Mouse (Mus musculus) lung, postnatal 14 days (tissue): ENCODE measurements at regions not wholly inside any gene's neighbourhood (a gene's known extent, or its start where the extent isn't known, plus 50 kb on each side); places are given as distances from the start of the nearest gene placed in this dataset.
A peak's percentile ranks its signal among the peaks of the same experiment; 100 is the strongest.

Experiments
- DNase-seq: peaks from one replicate; pipeline ENCODE4 v3.0.0; 2021

DNA sequence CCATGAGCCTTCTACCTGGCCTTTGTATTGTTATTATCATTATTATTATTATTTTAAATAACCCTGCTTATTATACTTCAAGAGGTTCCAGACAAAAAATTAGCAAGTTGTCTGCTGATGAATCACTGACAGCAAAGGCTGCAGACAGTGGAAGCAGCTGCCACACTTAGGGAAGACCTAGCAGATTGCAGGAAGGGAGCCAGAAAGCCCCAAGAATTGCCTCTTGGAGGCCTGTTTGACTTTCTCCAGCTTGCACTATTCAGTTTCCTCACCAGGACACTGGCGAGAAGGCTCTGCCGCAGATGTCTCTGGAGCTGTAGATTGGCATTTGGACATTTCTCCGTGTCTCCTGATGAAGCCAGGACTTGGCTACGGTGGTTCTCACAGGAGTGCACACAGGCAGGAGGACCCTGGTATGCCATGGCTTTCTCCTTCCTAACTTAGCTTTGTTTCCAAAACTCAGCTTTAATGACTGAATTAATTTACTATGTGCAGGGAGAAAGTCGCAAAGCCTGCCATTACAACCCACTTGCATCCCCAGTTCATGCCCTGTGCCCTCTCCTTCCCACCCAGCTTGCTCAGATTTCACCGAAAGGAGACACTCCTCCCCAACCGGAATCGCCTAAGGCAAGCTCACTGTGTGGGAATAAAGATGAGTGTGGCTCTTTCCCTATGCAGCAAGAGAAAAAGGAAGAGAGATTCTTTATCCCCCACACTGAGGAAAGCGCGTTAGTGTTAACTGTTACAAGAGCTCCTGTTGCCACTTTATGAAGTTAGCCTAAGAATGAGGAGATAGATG, 193.3 kb upstream of the Trib2 start:
- DNase-seq, result peak; percentile 17

DNA sequence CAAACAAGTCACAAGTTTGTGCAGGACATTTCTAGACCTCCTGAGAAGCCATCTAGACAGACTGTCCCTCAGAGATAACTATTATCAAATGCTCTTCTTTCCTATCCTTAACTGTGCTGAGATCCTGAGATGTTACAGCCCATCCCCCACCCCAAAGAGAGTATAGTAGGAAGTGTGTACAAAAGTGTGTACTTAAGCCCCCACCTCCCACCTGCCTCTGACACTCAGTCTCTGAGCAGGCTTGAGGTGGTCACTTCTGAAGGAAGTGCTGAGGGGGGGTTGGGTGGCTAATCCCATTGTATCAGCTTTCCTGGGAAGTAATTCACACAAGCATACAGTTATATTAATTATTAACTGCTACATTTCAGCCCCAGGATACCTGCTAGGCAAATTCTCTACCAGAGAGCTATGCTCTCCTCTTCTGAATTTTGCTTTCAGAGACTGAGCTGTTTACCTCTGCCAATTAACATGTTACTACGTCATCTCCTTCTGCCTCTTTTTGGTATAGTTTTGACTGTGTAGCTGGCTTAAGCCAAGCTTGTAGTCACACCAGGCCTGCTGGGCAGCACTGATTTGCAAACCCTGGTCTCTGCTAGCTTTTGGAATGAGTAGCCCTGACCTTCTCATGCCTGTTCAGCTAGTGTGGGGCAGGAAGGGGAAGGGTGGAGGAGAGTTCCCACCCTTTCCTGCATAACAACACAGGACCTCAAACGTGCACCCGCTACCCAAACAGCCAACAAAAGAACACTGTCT, 192.2 kb upstream of the Trib2 start:
- DNase-seq, result peak; percentile 53

DNA sequence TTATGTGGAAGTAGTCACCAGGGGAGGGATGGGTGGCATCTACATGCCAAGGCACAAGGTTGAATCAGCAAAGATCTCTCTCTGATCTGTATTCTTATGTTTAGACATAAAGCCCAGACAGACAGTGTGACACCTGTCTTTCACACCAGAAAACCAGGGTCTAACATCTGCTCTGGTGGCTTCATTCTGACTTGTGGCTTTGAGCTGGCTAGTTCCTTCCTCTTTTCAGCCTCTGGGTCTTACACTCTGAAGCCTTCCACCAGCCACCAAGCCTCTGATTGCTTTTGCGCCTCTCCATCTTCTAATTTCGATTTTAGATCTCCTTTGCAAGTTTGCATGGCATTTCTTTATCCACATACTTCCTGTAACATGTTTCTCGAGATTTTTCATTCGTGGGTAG, 191.5 kb upstream of the Trib2 start:
- no peak for DNase-seq

DNA sequence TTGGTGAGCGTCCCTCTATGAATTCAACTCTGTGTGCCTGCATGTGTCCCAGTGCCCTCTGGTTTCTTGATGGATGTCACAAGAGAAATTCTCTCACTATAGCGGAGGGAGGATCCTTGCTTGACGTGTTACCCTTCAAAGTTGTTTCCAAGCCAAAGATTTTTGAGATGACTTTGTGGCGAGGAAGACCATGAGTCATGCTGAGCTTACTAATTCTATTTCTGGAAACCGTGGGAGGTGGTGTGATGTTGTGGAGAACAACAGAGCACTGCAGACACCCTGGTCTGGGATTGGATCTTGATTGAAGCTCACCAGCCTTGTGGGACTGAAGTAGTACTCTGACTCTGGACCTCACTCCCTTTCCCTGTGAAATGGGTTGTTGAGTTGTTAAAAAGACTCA, 190.0 kb upstream of the Trib2 start:
- no peak for DNase-seq

DNA sequence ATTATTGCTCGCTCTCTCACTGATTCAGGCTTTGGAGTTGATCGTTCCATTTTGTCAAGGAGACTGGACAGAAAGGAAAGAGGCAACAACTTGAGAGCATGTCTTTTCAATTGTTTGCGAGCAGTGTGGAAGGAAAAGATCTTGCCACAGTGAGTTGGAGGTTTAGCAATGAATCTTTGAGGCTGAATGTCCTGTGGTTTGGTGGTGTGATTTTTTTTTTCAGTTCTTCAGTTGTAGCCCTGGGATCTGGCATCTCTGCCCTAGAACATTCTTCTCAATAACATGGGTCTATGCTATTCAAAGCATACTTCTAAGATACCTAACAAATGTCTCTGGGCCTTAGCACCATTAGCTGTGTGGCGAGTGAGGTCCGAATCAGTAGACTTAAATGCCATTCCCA, 189.6 kb upstream of the Trib2 start:
- DNase-seq, result no peak

DNA sequence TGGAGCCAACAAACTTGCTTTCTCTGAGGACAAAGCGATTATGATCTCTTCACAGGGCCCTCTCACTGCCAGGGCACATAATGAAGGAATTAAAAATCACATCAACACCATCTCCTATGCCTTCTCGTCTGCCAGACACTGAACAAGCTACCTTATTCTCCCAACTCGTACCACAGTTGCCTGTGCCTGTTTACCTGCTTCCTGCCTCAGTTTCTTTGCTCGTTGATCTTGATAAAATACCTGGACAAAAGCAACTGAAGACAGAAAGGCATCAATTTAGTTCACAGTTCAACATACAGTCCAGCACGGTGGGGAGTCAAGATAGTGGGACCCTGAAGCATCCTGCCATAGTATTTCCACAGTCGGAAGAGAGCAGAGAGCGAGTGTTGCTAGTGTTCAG, 185.1 kb upstream of the Trib2 start:
- no peak for DNase-seq

DNA sequence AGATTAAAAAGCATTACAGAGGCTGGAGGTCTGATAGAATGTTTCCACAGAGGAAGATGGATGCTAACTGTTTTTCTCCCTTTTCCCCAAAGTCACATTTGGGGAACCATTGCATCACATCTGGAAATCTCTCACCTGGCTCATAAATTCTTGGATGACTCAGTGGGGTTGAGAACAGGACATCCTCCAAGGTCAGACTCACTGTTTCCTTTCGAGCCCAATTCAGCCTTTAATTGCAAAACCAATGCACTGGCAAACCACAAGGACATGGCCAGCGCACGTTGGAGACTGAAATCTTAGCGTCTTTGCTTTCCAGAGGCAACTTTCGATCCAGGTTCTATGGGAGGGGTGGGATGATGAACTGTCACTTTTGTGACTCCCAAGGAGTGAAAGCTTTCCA, 184.5 kb upstream of the Trib2 start:
- no peak for DNase-seq

DNA sequence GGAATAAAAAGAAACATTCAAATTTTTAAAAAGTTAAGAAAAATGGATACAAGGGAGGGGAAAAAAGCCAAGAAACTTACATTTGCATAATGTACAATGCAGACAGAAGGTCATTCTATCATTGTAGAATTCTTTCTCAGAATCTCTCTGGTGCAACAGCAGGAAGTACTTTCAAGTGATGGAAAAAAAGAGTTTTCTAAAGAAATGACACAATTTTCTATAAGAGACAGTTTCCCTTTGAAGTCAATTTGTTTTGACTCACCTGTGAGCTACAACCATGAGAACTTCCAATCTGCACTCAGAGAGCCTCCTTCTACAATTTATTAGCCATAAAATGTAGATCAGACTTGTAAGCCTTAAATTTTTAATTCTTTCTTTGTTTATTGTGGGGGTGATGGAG, 181.6 kb upstream of the Trib2 start:
- DNase-seq, result no peak

DNA sequence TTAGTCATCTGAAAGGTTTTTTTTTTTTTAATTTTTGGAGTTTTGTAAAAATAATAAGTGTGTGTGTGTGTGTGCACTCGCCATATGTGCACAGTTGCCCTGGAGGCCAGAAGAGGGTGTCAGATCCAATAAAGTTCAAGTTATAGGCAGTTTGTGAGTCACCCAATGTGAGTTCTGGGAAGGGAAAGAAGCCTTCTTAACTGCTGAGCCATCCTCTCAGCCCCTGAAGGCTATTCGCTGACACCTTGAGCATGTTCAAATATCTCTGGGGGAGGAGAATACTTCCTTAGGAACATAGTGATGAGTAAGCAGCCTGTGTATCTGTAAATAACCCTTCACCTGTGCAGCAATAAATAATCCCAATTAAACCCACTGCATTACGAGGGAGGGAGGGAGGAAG, 177.1 kb upstream of the Trib2 start:
- no peak for DNase-seq

DNA sequence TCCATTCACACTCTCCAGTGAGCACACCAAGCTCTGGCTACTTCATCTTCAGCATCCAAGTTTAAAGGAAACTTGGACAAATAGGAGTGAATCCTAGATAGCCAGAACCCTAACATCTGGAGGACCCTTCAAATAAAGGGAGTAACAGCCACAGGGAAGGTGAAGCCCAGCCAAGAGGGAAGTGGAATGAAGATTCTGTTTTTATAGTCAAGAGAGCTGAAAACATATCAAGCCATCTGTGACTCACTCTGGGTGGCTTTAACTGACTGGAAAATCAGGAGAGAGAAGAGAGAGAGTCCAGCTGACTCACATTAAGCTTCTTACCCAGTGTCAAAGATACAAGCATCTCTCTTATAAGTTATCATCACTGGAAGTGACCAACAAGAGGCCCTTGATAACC, 169.6 kb upstream of the Trib2 start:
- DNase-seq, result no peak

DNA sequence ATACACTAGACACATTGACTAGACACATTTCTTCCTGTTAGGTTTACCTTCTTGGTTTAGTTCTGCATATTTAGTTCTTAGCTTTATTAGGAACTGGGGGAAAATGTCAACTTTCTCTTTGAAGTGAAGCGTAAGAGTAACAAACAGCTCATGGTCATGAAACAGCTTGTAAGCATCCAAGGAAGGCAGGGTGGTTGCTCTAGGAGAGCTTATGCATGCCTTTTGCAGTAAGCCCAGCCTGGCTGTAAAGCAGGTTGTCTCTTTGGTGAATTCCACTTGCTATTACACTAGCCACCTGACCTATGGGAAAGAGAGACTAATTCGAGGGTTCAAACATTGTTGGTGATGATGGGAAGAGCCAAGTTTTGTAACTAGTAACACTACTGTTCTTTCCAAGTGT, 168.9 kb upstream of the Trib2 start:
- no peak for DNase-seq

DNA sequence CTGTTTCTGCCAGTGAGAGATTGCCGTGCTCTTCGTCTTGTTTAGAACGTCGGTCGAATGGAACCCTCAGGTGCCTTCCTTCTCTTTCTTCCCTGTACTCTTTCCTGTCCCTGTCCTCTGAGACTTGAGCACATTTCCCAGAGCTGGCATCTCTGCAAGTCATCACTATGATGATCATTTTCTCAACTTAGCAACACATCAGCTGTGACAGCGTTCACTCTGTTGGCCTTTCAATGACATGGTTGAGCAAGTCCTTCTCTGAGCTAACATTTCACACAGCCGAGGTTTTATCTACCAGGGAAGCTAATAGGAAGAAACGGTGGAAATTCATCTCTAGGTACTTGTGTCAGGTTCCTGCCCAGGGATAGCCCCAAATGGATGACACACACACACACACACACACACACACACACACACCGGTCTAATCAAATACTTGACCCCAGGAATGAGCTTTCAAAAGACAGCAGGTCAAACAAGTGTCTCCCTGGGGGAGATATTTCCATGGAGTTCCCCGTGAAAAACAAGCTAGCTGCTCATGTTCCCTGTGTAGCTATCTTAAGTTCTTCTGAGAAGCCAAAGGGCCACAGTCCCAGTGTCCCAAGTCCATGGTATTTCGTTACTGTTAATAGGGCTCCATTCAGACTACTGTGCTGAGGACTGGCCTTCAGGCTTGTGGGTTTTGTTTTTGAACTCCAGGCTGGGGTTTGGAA, 167.0 kb upstream of the Trib2 start:
- DNase-seq, result no peak

DNA sequence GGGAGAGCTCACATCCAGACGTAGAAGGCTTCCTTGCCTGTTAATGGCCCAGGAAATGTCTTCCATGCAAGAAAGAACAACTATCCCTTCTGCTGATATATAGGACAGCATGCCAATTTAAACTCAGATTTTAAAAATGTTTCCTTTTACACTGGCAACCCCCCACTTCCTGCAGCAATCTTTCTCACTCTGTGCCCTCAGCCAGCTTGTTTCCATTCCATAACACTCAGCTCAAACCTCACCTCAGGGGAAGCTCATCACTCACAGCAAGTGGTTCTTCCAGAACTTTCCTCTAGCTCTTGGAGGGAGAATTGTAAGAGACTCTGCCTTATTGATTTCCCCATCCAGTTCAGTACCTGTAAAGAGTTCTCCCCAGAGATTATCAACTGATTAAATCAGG, 165.0 kb upstream of the Trib2 start:
- DNase-seq, result no peak

DNA sequence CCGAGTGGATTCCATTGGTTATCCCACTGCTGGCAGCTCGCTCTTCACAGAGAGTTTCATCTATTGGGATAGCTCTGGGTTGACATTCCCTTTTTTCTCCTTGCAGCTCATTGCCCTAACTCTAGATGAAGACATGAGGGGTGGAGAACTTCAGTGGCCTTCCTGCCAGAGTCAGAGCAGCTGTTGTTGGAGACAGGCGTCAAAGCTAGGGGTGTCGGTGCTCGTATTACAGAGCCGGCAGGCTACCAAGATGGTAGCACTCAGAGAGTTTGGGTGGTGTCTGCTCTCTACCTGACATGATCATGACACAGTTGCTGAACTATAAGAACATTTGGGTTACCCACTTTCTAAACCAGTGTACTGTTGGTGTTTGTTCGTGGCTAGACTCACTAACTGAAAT, 162.5 kb upstream of the Trib2 start:
- DNase-seq, result no peak

DNA sequence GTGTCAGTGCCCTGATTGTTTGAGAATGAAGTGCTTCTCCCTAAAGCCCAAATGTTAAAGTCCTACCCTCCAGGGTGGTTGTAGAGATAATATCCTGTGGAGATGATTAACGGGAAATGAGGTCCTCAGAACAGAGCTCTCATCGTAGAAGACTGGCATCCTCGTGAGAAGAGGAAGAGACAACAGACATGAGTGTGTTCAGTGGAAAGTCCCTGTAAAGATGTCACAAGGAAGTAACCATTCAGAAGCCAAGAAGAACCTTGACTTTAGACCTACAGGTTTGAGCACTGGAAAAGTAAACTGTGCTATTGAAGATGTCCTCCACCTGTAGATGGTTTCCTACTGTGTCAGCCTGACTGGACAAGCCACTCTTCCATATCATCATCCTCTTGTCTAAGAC, 155.1 kb upstream of the Trib2 start:
- no peak for DNase-seq

DNA sequence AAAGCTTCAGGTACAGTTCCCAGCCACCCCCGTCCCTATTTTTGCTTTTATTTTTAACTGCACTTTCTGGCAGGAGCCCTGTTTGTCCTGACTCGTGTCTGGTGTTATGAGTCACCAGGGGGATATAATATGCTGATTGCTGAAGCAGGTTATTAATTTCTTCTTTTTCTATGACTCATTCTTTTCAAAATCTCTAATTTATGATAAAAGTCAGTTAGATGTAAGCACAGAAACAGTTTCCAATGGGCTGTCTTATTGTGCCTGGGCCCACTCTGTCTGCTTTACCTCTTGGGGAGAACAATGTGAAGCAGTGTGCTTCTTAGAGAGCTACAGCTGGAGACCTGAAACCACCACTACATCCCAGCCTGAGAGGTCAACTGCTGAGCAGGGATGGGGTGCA, 153.5 kb upstream of the Trib2 start:
- no peak for DNase-seq

DNA sequence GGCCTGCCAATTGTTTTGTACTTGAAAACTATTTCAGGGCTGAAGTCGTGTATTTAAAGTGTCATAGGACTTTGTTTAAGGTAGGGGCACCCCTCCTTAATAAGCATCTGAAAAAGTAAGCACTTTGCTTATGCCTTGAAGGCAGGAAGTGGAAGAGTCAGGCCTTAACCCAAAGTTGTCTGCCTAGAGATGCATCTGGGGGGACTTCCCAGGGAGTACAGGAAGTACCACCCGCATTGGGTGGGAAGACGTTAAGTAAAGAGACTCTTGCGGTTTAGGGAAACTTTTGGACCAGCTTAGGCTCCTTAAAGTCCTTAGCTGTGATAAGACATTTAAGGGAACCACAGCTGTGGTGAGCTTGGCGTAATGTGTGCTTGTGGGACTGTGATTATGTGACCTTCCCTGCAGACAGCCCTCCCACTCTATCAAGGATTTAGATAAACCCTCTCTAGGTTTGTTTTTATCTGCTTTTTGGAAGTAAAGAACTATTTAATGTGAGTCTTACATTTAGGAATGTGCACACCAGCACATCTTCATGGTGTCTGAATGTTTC, 150.9 kb upstream of the Trib2 start:
- DNase-seq, result no peak

DNA sequence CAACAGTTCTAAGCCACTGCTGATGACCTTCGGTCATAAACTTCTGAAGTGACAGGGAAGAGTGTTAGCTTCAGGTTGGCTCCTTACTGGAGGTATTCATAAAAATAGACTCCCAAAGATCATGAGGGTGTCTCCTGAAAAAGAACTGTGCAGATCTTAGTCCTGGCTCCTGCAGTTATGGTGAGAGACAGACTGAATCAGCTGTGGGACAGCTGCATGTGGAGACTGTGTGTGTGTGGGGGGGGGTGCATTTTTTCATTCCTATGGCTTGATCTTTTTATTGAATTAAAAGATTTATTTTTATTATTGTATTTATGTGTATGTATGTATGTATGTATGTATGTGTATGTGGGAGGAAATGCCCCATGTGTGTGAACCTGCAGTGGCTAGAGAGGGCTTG, 149.9 kb upstream of the Trib2 start:
- DNase-seq, result no peak

DNA sequence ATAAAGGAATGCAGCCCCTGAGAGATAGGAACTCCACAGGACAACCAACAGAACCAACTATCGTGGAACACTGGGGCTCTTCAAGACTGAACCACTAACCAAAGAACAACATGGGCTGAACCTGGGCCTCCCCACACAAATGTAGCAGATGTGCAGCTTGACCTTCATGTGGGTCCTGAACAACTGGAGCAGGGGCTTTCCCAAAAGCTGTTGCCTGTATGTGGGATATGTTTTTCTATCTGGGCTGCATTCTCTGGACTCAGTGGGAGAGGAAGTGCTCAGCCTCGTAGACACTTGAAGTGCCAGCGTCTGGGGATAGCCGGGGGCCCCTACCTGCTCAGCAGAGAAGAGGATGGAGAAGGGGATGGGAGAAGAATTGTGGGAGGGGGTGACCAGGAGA, 149.2 kb upstream of the Trib2 start:
- DNase-seq, result no peak

DNA sequence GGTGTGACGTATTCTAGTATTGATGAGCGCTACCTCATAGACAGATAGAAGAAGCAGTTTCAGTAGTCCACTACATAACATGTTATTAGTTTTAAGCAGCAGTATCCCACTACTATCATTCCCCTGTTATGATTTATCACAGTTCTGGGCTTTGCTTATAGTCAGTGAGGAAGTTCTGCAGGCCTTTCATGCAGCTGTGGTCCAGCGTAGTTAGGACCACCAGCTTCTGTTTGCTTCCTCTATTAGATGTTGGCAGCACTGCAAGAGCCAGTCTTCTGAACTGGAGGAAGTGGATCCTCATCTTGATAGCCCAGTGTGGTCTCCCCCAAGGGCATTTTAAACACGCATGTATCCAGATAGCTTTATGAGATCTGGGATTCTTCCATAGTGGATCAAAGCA, 147.4 kb upstream of the Trib2 start:
- DNase-seq, result no peak

DNA sequence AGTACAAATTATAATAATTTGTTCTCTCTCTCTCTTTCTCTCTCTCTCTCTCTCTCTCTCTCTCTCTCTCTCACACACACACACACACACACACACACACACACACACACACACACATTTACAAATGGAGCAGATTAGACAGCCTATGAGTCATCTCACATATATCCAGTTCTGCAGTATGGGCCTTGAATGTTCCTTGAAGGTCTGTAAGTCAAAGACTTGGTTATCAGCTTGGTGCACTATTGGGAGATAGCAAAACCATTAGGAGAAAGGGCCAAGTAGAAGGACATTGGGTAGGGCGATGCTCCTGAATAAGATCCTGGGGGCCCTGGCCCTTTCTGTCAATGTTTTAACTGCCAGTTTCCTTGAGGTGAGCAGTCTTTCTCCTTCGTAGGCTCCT, 145.1 kb upstream of the Trib2 start:
- DNase-seq, result no peak

DNA sequence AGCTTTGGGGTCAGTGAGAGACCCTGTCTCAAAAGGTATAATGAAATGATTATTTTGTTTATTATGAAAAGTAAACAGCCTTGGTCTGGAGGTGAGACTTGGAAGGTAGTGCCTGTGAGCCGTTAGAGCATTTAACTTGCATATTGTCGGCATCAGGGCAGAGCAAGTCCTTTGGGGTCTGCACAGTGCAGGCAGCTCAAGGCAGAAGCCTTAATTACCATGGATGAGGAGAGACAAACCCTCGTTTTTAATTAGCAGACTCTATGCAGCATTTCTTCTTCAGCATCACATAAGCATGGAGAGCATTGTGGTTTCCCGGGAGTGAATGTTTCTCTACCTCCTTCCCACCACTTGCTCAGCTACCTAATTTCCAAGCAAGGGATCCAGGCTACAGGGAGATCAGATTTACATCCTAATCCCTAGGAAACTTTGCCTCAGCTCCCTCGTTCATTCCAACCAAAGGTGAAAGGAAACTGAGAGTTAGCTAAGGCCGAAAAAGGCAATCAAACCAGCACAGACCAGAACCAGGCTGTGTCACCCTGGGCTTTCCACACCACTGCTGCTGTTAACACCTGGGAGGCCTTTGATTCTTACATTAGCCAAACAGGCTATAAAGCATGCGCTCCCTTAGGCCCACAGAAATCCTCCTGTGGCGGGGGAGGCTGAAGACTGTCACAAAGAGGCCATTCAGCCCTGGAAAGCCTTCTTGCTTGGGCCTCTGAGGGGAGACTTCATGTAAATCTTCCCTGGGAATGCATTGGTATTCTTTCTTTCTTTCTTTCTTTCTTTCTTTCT, 120.9 kb upstream of the Trib2 start:
- DNase-seq, result no peak

DNA sequence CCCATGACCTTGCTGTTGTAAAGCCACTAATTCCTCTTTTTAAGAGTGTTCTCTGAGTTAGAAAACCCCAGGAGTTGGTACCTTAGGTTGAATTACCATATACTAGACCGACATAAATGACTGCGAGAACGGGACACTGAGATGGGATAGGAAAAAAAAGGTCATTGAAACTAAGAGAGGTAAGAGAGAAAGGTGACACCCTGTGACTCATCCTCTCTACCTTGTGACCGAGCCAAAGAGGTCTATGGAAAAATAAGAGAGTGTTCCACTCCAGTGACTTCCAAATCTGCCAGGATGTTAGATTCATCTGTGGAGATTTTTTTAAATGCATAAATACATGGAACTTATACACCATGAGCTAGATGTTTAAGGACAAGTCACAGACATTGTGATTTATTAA, 115.3 kb upstream of the Trib2 start:
- DNase-seq, result no peak
